In genomic region chr7:27928818-27929695, GRCm38 (mm10) we compare ENCODE assay signal across 8 mouse cellular contexts. TPM values are rescaled to one million over a fixed set of nuclear protein-coding genes. Genes with fewer than 3 reads are reported as not detected.
DNase-seq lines count a peak whose midpoint lies in the region; ATAC-seq and TF ChIP-seq lines count a peak whose summit lies in the region.

Gene Zfp974, minus strand, starts transcription at chr7:27929460.

- peak within 1 kb of the TSS; percentile 63 for H3K9ac ChIP-seq in intestine, postnatal 0 days (ENCODE audit: low read depth, low read length)
- H3K9ac ChIP-seq in limb, embryonic 14.5 days (ENCODE audit: low read depth, low read length, severe bottlenecking), result peak within 1 kb of the TSS; percentile 64
- peak within 1 kb of the TSS; percentile 77 for H3K9ac ChIP-seq in midbrain, embryonic 16.5 days (ENCODE audit: low read depth, low read length)

- peaks cover 4% of the 10 kb centered on the region; the same call in 1 of the 2 replicates for H3K4me1 ChIP-seq in intestine, postnatal 0 days (replicated peaks; ENCODE audit: control insufficient read depth, insufficient read depth, low read length)
- H3K4me1 ChIP-seq in limb, embryonic 14.5 days (ENCODE audit: control insufficient read depth, insufficient read depth, low read length), result 0 out of 2 replicates have a peak, but pooled peaks cover 4% of the 10 kb centered on the region
- H3K4me1 ChIP-seq in midbrain, embryonic 16.5 days (ENCODE audit: control insufficient read depth, insufficient read depth, low read length), result peaks cover 11% of the 10 kb centered on the region

- H3K4me3 ChIP-seq in intestine, postnatal 0 days (ENCODE audit: low read depth, low read length), result peak within 1 kb of the TSS; percentile 54
- H3K4me3 ChIP-seq in limb, embryonic 14.5 days (replicated peaks; ENCODE audit: low read length), result peak within 1 kb of the TSS; percentile 59
- H3K4me3 ChIP-seq in midbrain, embryonic 16.5 days (ENCODE audit: low read depth, low read length), result peak within 1 kb of the TSS; percentile 65

- H3K27ac ChIP-seq in intestine, postnatal 0 days (ENCODE audit: low read depth, low read length), result no peak within 1 kb of the TSS; the same call in 1 of the 2 replicates
- no peak within 1 kb of the TSS for H3K27ac ChIP-seq in limb, embryonic 14.5 days (replicated peaks; ENCODE audit: low read depth, low read length)
- H3K27ac ChIP-seq in midbrain, embryonic 16.5 days (ENCODE audit: low read length), result peak within 1 kb of the TSS; percentile 71

- ATAC-seq in granulocyte monocyte progenitor cell, adult 5-6 weeks (replicated peaks; ENCODE audit: poor library complexity, severe bottlenecking), result peak; percentile 85
- peak; percentile 80 for ATAC-seq in intestine, postnatal 0 days
- peak; percentile 84 for ATAC-seq in limb, embryonic 14.5 days (ENCODE audit: low FRiP score, low read depth)
- ATAC-seq in midbrain, embryonic 16.5 days, result peak; percentile 90

- 0 out of 2 replicates have a peak, but pooled peaks cover 10% of the 10 kb centered on the region for H3K36me3 ChIP-seq in intestine, postnatal 0 days (ENCODE audit: control insufficient read depth, insufficient read depth)
- H3K36me3 ChIP-seq in limb, embryonic 14.5 days (ENCODE audit: control insufficient read depth, insufficient read depth, low read length), result peaks cover 10% of the 10 kb centered on the region
- peaks cover 7% of the 10 kb centered on the region; the same call in 1 of the 2 replicates for H3K36me3 ChIP-seq in midbrain, embryonic 16.5 days (ENCODE audit: control insufficient read depth, insufficient read depth, low read length)

- peak within 1 kb of the TSS; percentile 81 for H3K4me2 ChIP-seq in intestine, postnatal 0 days (replicated peaks; ENCODE audit: low read depth)
- H3K4me2 ChIP-seq in limb, embryonic 14.5 days (replicated peaks; ENCODE audit: low read depth, low read length, severe bottlenecking), result peak within 1 kb of the TSS; percentile 65
- H3K4me2 ChIP-seq in midbrain, embryonic 16.5 days (ENCODE audit: low read length), result peak within 1 kb of the TSS; percentile 81

- 2% methylated on average over 40 of the region's 40 CpGs for WGBS in intestine, postnatal 0 days
- WGBS in limb, embryonic 14.5 days, result 3% methylated on average over 40 of the region's 40 CpGs
- WGBS in midbrain, embryonic 16.5 days, result 4% methylated on average over 40 of the region's 40 CpGs

- TF ChIP-seq POLR2A in limb, embryonic 14.5 days (IDR thresholded peaks at IDR 0.05; ENCODE audit: borderline replicate concordance, extremely low read depth, insufficient read depth, insufficient read length), result peak; percentile 28; the same call in 1 of the 2 replicates

- H3K9me3 ChIP-seq in intestine, postnatal 0 days (ENCODE audit: control insufficient read depth), result no peaks in the 10 kb centered on the region
- no peaks in the 10 kb centered on the region for H3K9me3 ChIP-seq in limb, embryonic 14.5 days (ENCODE audit: control insufficient read depth, low read length)
- no peaks in the 10 kb centered on the region for H3K9me3 ChIP-seq in midbrain, embryonic 16.5 days (replicated peaks; ENCODE audit: control insufficient read depth, low read length, poor library complexity, severe bottlenecking)

- no peaks in the 10 kb centered on the region for H3K27me3 ChIP-seq in intestine, postnatal 0 days (replicated peaks; ENCODE audit: control insufficient read depth, insufficient read depth, low read length)
- no peaks in the 10 kb centered on the region for H3K27me3 ChIP-seq in limb, embryonic 14.5 days (ENCODE audit: control insufficient read depth, insufficient read depth, low read length)
- no peaks in the 10 kb centered on the region for H3K27me3 ChIP-seq in midbrain, embryonic 16.5 days (ENCODE audit: control insufficient read depth, insufficient read depth, low read depth, low read length)

- TF ChIP-seq CTCF in intestine, postnatal 0 days (IDR thresholded peaks at IDR 0.05; ENCODE audit: low read depth), result no peak

- DNase-seq in urinary bladder, postnatal 14 days (ENCODE audit: low spot score), result peak; percentile 72
- DNase-seq in urinary bladder, adult 2 months (ENCODE audit: low spot score), result no peak
- DNase-seq in embryo, embryonic 11 days, result peak; percentile 91
- DNase-seq in limb, embryonic 14.5 days (ENCODE audit: low spot score), result peak; percentile 72
- DNase-seq in spleen, postnatal 10 days (ENCODE audit: low spot score in 2 of 2), result peak; percentile 13 to 68

RNA-seq across cellular contexts. Expression of gene Zfp974, which starts in this region (rescaled TPM):
- 7.2 and 7.6 TPM in 2 replicates for polyA plus RNA-seq in urinary bladder, adult 2 months (2012; rRNA removed)
- total RNA-seq in granulocyte monocyte progenitor cell, adult 5-6 weeks (2014; fragmentation: Nextera tagmentation), result 2.0 and 5.7 TPM in 2 replicates
- total RNA-seq in granulocyte monocyte progenitor cell, adult 5-6 weeks (2017), result 0.36 and 5.4 TPM in 2 replicates
- polyA plus RNA-seq in intestine, postnatal 0 days (2015; fragmentation: Nextera tagmentation; extraction: Ambion mirVana), result 3.7 and 3.9 TPM in 2 replicates
- 4.0 and 5.9 TPM in 2 replicates for polyA plus RNA-seq in limb, embryonic 14.5 days (2012; rRNA removed)
- polyA plus RNA-seq in limb, embryonic 14.5 days (2014; fragmentation: Nextera tagmentation; extraction: Ambion mirVana), result 8.0 and 8.4 TPM in 2 replicates
- polyA plus RNA-seq in midbrain, embryonic 16.5 days (2015; fragmentation: Nextera tagmentation; extraction: Ambion mirVana), result 16.3 and 17.2 TPM in 2 replicates
